10 mouse cellular contexts compared by ENCODE assay signal in the genomic region with DNA sequence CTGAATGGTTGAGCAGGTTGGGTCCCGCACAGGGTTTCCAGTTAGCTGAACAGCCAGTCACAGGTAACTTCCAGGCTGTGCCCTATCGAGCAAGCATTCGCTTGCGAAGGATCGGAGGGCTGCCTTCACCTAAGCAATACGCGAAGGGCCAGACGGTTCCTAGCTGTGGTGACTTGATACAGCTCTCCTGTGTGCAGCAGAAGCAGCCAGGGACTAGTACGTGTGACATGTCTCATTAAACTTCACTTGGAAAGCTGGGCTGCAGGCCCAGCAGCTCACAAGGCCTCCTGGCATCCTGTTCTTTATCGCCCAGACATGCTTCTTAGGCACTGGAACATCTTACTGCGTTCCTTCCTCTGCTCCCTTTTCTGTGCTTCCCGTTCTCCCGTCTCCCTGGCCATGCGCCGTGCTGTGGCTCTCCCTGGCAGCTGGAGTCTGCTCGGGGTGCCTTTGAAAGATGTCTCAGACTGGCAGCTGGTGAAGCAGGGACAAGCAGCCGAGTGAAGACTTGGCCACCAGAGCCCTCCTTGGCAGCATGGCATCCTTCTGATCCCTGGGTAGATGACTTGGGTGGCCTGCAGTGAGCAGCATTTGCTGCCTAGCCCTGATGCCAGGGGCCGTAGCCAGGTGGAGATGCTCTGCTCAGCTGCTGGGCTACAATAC. TPM values are rescaled to one million over a fixed set of nuclear protein-coding genes. Genes with fewer than 3 reads are reported as not detected.
DNase-seq lines count a peak whose midpoint lies in the region; ATAC-seq and TF ChIP-seq lines count a peak whose summit lies in the region.
"Had no signal": no experiment of that assay in that cellular context is flagged by ENCODE, and none has a peak within 500 bp of the region (broad histone marks: within the 10 kb centered on the region; RNA-seq: fewer than 3 reads in every experiment).

No protein-coding gene starts in this region.

- DNase-seq in heart, adult 8-10 months (ENCODE audit: low spot score): no peak
- DNase-seq in right cerebral cortex, postnatal 14 days: peak; percentile 43
- DNase-seq in right cerebral cortex, postnatal 36 days (ENCODE audit: low spot score in 2 of 2): no peak
- no peak for DNase-seq in stomach, postnatal 0 days (ENCODE audit: low spot score)
- DNase-seq in thymus, postnatal 36 days: no peak
- no peak for DNase-seq in frontal cortex, postnatal 10 days (ENCODE audit: low spot score in 2 of 2)

- peak overlapping the region; percentile 6; the same call in 1 of the 2 replicates for H3K27ac ChIP-seq in heart, embryonic 16.5 days (ENCODE audit: low read length)
- H3K27ac ChIP-seq in hindbrain, embryonic 16.5 days (ENCODE audit: low read depth, low read length): peak overlapping the region; percentile 54; the same call in 1 of the 2 replicates
- H3K27ac ChIP-seq in stomach, postnatal 0 days (replicated peaks): peak overlapping the region; percentile 77
- H3K27ac ChIP-seq: embryonic facial prominence, embryonic 12.5 days had no signal

- no peaks in the 10 kb centered on the region for H3K27me3 ChIP-seq in heart, embryonic 16.5 days (ENCODE audit: control insufficient read depth, insufficient read depth, low read length)
- no peaks in the 10 kb centered on the region for H3K27me3 ChIP-seq in hindbrain, embryonic 16.5 days (replicated peaks; ENCODE audit: control insufficient read depth, insufficient read depth, low read length)
- no peaks in the 10 kb centered on the region for H3K27me3 ChIP-seq in stomach, postnatal 0 days (ENCODE audit: control insufficient read depth, insufficient read depth, low read length)
- H3K27me3 ChIP-seq: embryonic facial prominence, embryonic 12.5 days had no signal

- H3K9ac ChIP-seq in heart, embryonic 16.5 days (ENCODE audit: low read length): no peak overlapping the region
- H3K9ac ChIP-seq in hindbrain, embryonic 16.5 days (ENCODE audit: low read depth, low read length): no peak overlapping the region
- peak overlapping the region; percentile 4; the same call in 1 of the 2 replicates for H3K9ac ChIP-seq in stomach, postnatal 0 days (ENCODE audit: low read length)
- H3K9ac ChIP-seq: embryonic facial prominence, embryonic 12.5 days had no signal

- TF ChIP-seq EP300 in stomach, postnatal 0 days (optimal IDR thresholded peaks at IDR 0.05): no peak

- H3K4me2 ChIP-seq in heart, embryonic 16.5 days (ENCODE audit: low read depth, low read length): no peak overlapping the region
- H3K4me2 ChIP-seq in hindbrain, embryonic 16.5 days (ENCODE audit: low read length): no peak overlapping the region
- H3K4me2 ChIP-seq in stomach, postnatal 0 days (replicated peaks; ENCODE audit: low read depth): no peak overlapping the region
- H3K4me2 ChIP-seq: embryonic facial prominence, embryonic 12.5 days had no signal

- peaks cover 40% of the 10 kb centered on the region for H3K4me1 ChIP-seq in heart, embryonic 16.5 days (ENCODE audit: control insufficient read depth, insufficient read depth, low read length)
- H3K4me1 ChIP-seq in hindbrain, embryonic 16.5 days (ENCODE audit: control insufficient read depth, insufficient read depth, low read depth, low read length): peaks cover 34% of the 10 kb centered on the region
- H3K4me1 ChIP-seq in stomach, postnatal 0 days (replicated peaks; ENCODE audit: control insufficient read depth, insufficient read depth): peaks cover 8% of the 10 kb centered on the region

- H3K9me3 ChIP-seq in heart, embryonic 16.5 days (replicated peaks; ENCODE audit: control insufficient read depth, low read length): no peaks in the 10 kb centered on the region
- no peaks in the 10 kb centered on the region for H3K9me3 ChIP-seq in hindbrain, embryonic 16.5 days (ENCODE audit: control insufficient read depth, low read length)
- H3K9me3 ChIP-seq in stomach, postnatal 0 days (ENCODE audit: control insufficient read depth, low read length): no peaks in the 10 kb centered on the region
- H3K9me3 ChIP-seq: embryonic facial prominence, embryonic 12.5 days had no signal

- 0 out of 2 replicates have a peak, but pooled peaks have one; percentile 7 for TF ChIP-seq CTCF in stomach, postnatal 0 days (IDR thresholded peaks at IDR 0.05; ENCODE audit: low read depth)

- no peaks in the 10 kb centered on the region for H3K36me3 ChIP-seq in heart, embryonic 16.5 days (ENCODE audit: control insufficient read depth, insufficient read depth)
- no peaks in the 10 kb centered on the region for H3K36me3 ChIP-seq in hindbrain, embryonic 16.5 days (ENCODE audit: control insufficient read depth, insufficient read depth, low read length)
- no peaks in the 10 kb centered on the region for H3K36me3 ChIP-seq in stomach, postnatal 0 days (ENCODE audit: control insufficient read depth, insufficient read depth, low read length)

- no peak for ATAC-seq in heart, embryonic 16.5 days (replicated peaks; ENCODE audit: extremely low read depth, insufficient read depth, low FRiP score)
- ATAC-seq in hindbrain, embryonic 16.5 days: peak; percentile 60
- no peak for ATAC-seq in stomach, postnatal 0 days (ENCODE audit: low FRiP score, low TSS enrichment)

- 67% methylated on average over 18 of the region's 18 CpGs for WGBS in heart, embryonic 16.5 days
- 54% methylated on average over 18 of the region's 18 CpGs for WGBS in hindbrain, embryonic 16.5 days
- WGBS in stomach, postnatal 0 days: 63% methylated on average over 18 of the region's 18 CpGs

- H3K4me3 ChIP-seq in heart, embryonic 16.5 days (ENCODE audit: low read length): no peak overlapping the region
- no peak overlapping the region for H3K4me3 ChIP-seq in hindbrain, embryonic 16.5 days (ENCODE audit: low read length)
- no peak overlapping the region for H3K4me3 ChIP-seq in stomach, postnatal 0 days (ENCODE audit: low read depth, low read length)
- H3K4me3 ChIP-seq: embryonic facial prominence, embryonic 12.5 days had no signal

RNA-seq across cellular contexts. Expression of gene Snx20, which starts 56.1 kb away (rescaled TPM):
- 2.4 and 3.2 TPM in 2 replicates for polyA plus RNA-seq in heart, embryonic 16.5 days (2015; fragmentation: Nextera tagmentation; extraction: Ambion mirVana)
- total RNA-seq in heart, adult 8-10 months (2022): 1 to 10 TPM in 1 of 4 experiments, under 1 TPM in 3; 0.63 to 1.6 (median 0.77) TPM
- 1.1 TPM in 2 replicates for polyA plus RNA-seq in hindbrain, embryonic 16.5 days (2015; fragmentation: Nextera tagmentation; extraction: Ambion mirVana)
- 2.0 and 2.1 TPM in 2 replicates for polyA plus RNA-seq in stomach, postnatal 0 days (2015; fragmentation: Nextera tagmentation; extraction: Ambion mirVana)

RNA-seq across cellular contexts. Expression of gene Nkd1, which starts 58.6 kb away (rescaled TPM):
- 12.3 and 15.4 TPM in 2 replicates for polyA plus RNA-seq in heart, embryonic 16.5 days (2015; fragmentation: Nextera tagmentation; extraction: Ambion mirVana)
- 1 to 10 TPM; 1.8 to 2.3 (median 2.0) TPM for total RNA-seq in heart, adult 8-10 months (2022)
- polyA plus RNA-seq in hindbrain, embryonic 16.5 days (2015; fragmentation: Nextera tagmentation; extraction: Ambion mirVana): 45.8 and 63.0 TPM in 2 replicates
- polyA plus RNA-seq in stomach, postnatal 0 days (2015; fragmentation: Nextera tagmentation; extraction: Ambion mirVana): 57.4 and 58.8 TPM in 2 replicates
- total RNA-seq: megakaryocyte-erythroid progenitor cell, adult 5-6 weeks had no signal

Comparison
In these comparisons a context has a peak if more than half of its experiments do, and no peak if none do; other contexts are left out.
1. H3K27ac ChIP-seq: peak in every context shown above with its lines; median percentile 77 in stomach, postnatal 0 days; 54 in hindbrain, embryonic 16.5 days; 6 in heart, embryonic 16.5 days.